Mouse (Mus musculus) heart, postnatal 0 days (tissue): ENCODE data around the gene Gm49320.

Experiments used
- CTCF ChIP-seq: IDR thresholded peaks from 2 replicates; pipeline ENCODE4 v1.5.1; 2016; ENCODE audit warnings: antibody characterized with exemption, control low read depth, low read depth
- EP300 ChIP-seq: IDR thresholded peaks from 2 replicates; pipeline ENCODE4 v1.6.1; 2016; ENCODE audit warnings: antibody characterized with exemption, low read depth

GRCm38 (mm10) chr8:4216296-4216695 lies 22.4 kb upstream of the Gm49320 start:
- no peak for TF ChIP-seq CTCF
- no peak for TF ChIP-seq EP300
